Mouse (Mus musculus) liver, embryonic 15.5 days (tissue): Measurements from ENCODE around the gene Pdzd4. TPM values are rescaled to one million over a fixed set of nuclear protein-coding genes. Genes with fewer than 3 reads are reported as not detected.

Source experiments
- ATAC-seq: fragments of 200-750 bp; cut with Nextera tagmentation; 2 replicates; pipeline ENCODE4 v1.8.0; 2017; ENCODE audit warnings: moderate number of reproducible peaks, mild to moderate bottlenecking, moderate library complexity; ENCODE audit not compliant: insufficient read depth
- H3K27ac ChIP-seq: fragments of 300-500 bp; sonication (generic); replicated peaks from 2 replicates; pipeline ENCODE4 v1.5.1; 2015; ENCODE audit warnings: mild to moderate bottlenecking, inconsistent platforms
- H3K27me3 ChIP-seq: fragments of 300-500 bp; sonication (generic); 2 replicates; pipeline ENCODE4 v1.6.1; 2015; ENCODE audit warnings: mild to moderate bottlenecking, inconsistent platforms
- H3K36me3 ChIP-seq: fragments of 300-500 bp; sonication (generic); replicated peaks from 2 replicates; pipeline ENCODE4 v1.6.1; 2015; ENCODE audit warnings: moderate library complexity, mild to moderate bottlenecking, inconsistent platforms
- H3K4me1 ChIP-seq: fragments of 300-500 bp; sonication (generic); replicated peaks from 2 replicates; pipeline ENCODE4 v1.6.1; 2015; ENCODE audit warnings: inconsistent platforms
- H3K4me2 ChIP-seq: fragments of 300-500 bp; sonication (generic); 2 replicates; pipeline ENCODE4 v1.6.1; 2015; ENCODE audit warnings: moderate library complexity, mild to moderate bottlenecking, inconsistent platforms
- H3K4me3 ChIP-seq: fragments of 300-500 bp; sonication (generic); replicated peaks from 2 replicates; pipeline ENCODE4 v1.5.1; 2015; ENCODE audit warnings: mild to moderate bottlenecking, inconsistent platforms
- H3K9ac ChIP-seq: fragments of 300-500 bp; sonication (generic); 2 replicates; pipeline ENCODE4 v1.6.1; 2015; ENCODE audit warnings: moderate library complexity, mild to moderate bottlenecking, inconsistent platforms
- H3K9me3 ChIP-seq: fragments of 300-500 bp; sonication (generic); replicated peaks from 2 replicates; pipeline ENCODE4 v1.6.1; 2016; ENCODE audit warnings: inconsistent platforms
- WGBS: fragments of 180-500 bp; shearing (Covaris S2); methylation state at CpG from one replicate; pipeline ENCODE4 v1.1.7; 2015; ENCODE audit warnings: mixed read lengths; ENCODE audit not compliant: insufficient replicate concordance; 5-methylcytosine and 5-hydroxymethylcytosine counted together
- polyA plus RNA-seq: library from polyadenylated mRNA; unstranded; fragments of >200 nt; fragmentation: Nextera tagmentation; extraction: Ambion mirVana; gene quantifications from 2 replicates; pipeline ENCODE4 v1.2.1, GENCODE M21; 2015

Pdzd4 gene
- polyA plus RNA-seq, 1 experiment from 2014 or later, result 0.08 TPM

- no peaks in the 10 kb centered on the region for H3K36me3 ChIP-seq
- peaks cover 48% of the 10 kb centered on the region for H3K27me3 ChIP-seq
- peak overlapping the region; percentile 65; the same call in 1 of the 2 replicates for H3K4me2 ChIP-seq
- 10% methylated on average over 17 of the region's 17 CpGs for WGBS
- H3K9ac ChIP-seq, result no peak overlapping the region
- no peak overlapping the region for H3K27ac ChIP-seq
- ATAC-seq, result no peak
- H3K4me3 ChIP-seq, result no peak overlapping the region
- no peaks in the 10 kb centered on the region for H3K9me3 ChIP-seq
- no peaks in the 10 kb centered on the region for H3K4me1 ChIP-seq
These were observed 1.0 kb downstream of the Pdzd4 start for GRCm38 (mm10) chrX:73823747-73824146.

DNA sequence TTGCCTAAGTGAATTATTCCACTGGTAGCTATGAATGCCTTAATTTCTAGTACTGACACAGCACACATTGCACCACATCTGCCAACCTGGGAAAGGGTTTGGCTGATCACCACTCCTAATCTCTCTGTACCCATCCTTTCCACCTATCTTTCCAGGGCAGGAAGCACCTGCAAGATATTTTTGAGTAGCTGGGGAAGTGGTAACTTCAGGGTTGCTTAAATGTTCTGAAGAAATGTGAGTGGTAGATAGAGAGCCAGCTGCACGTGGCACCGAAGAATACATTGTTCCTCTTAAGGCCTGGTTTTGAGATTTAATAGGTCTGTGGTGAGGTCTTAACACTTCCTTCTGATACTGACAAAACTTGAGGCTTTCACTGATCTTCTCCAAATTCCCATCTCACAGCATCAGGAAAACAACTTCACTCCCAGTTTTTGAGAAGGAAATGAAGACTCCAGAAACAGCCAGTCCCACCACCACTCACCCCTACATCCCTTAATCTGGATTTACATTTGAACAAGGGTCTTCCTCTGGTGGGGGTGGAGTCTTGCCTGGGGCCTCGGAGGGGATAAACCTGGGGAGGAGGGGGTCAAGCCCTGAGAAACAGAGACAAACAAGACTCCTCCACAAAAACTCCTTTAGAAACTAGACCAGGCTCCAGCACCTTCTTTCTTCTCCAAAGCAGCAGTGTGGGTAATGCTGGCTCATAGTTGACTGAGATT lies 8.0 kb downstream of the Pdzd4 start:
- H3K36me3 ChIP-seq, result no peaks in the 10 kb centered on the region
- ATAC-seq, result no peak
- H3K9ac ChIP-seq, result no peak overlapping the region
- peaks cover 20% of the 10 kb centered on the region for H3K27me3 ChIP-seq
- H3K4me1 ChIP-seq, result no peaks in the 10 kb centered on the region
- no peak overlapping the region for H3K4me2 ChIP-seq
- no peak overlapping the region for H3K27ac ChIP-seq
- WGBS, result 16% methylated on average over 3 of the region's 3 CpGs
- H3K9me3 ChIP-seq, result no peaks in the 10 kb centered on the region
- H3K4me3 ChIP-seq, result no peak overlapping the region

DNA sequence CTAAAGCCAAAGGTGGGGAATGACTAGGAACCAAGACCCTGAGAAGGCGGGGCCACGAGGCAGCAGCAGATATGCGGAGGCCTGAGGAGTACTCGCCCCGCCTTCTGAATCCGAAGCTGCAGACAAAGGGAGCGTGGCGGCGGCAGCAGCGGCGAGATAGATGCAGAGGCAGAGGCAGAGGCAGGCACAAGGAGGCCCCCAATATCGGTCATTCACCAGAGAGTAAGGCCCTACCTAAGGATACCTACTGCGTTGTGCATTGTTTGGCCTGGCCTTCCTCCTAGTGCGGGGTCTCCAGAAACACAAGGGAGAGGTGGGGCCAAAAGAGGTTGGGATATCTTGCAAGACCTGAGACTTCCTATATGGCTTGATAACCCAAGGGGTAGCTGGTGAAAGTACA lies 9.7 kb downstream of the Pdzd4 start:
- Histone ChIP-seq H3K9me3 (no peaks in the 10 kb centered on the region), H3K27ac (no peak overlapping the region), H3K9ac (no peak overlapping the region), H3K4me2 (no peak overlapping the region), H3K36me3 (no peaks in the 10 kb centered on the region), H3K4me1 (no peaks in the 10 kb centered on the region), H3K27me3 (peaks cover 18% of the 10 kb centered on the region), H3K4me3 (no peak overlapping the region)
- no peak for ATAC-seq
- 12% methylated on average over 14 of the region's 14 CpGs for WGBS

- no peak overlapping the region for H3K9ac ChIP-seq
- no peaks in the 10 kb centered on the region for H3K9me3 ChIP-seq
- H3K4me3 ChIP-seq, result no peak overlapping the region
- H3K4me1 ChIP-seq, result no peaks in the 10 kb centered on the region
- H3K27ac ChIP-seq, result no peak overlapping the region
- ATAC-seq, result no peak
- WGBS, result 40% methylated on average over 1 of the region's 1 CpGs
- H3K36me3 ChIP-seq, result no peaks in the 10 kb centered on the region
- no peak overlapping the region for H3K4me2 ChIP-seq
- H3K27me3 ChIP-seq, result no peaks in the 10 kb centered on the region
These were observed 19.0 kb downstream of the Pdzd4 start for GRCm38 (mm10) chrX:73805814-73806213.

DNA sequence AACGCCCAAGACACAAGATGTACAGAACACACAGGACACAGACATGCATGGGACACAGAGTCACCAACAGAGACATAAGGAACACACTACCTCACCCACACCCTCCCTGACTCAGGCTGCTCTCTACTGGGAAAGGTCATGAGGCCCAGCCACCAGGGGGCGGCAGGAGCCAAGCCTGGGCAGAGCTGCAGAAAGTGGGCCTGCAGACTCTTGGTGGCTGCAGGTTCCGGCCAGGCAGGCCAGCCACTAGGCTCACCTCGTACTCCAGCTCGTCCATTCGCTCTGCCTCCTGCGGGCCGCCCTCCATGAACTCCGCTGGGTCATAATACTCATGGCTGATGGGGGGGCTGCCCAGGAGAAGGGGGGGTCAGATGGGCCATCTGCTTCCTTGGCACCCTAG lies 26.3 kb downstream of the Pdzd4 start:
- H3K4me2 ChIP-seq, result no peak overlapping the region
- no peak overlapping the region for H3K9ac ChIP-seq
- no peak overlapping the region for H3K27ac ChIP-seq
- H3K27me3 ChIP-seq, result peaks cover 5% of the 10 kb centered on the region
- no peak overlapping the region for H3K4me3 ChIP-seq
- no peaks in the 10 kb centered on the region for H3K4me1 ChIP-seq
- no peaks in the 10 kb centered on the region for H3K9me3 ChIP-seq
- peak; percentile 51; the same call in 1 of the 2 replicates for ATAC-seq
- 22% methylated on average over 9 of the region's 9 CpGs for WGBS
- H3K36me3 ChIP-seq, result no peaks in the 10 kb centered on the region

DNA sequence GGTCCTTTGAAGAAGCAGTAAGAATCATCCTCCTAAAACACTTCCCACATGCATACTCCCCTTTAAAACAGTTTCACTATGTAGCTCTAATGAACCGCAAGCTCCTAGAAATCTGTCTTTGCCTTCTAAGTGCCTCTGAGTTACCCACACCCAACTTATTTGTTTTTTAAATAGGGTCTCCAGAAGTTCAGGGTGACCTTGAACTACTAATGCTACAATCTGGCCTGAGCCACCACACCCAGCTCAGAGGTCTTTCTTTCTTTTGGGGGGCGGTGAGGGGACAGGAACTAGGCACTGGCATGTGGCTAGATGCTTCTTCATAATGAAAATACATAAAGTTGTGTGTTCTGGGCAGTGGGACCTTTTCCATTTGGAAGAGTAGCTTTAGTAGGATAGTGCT lies 27.3 kb downstream of the Pdzd4 start:
- Histone ChIP-seq H3K9ac (no peak overlapping the region), H3K9me3 (no peaks in the 10 kb centered on the region), H3K4me1 (no peaks in the 10 kb centered on the region), H3K36me3 (no peaks in the 10 kb centered on the region), H3K27ac (no peak overlapping the region), H3K4me2 (no peak overlapping the region), H3K4me3 (no peak overlapping the region), H3K27me3 (peaks cover 5% of the 10 kb centered on the region)
- 65% methylated on average over 2 of the region's 2 CpGs for WGBS
- ATAC-seq, result no peak

DNA sequence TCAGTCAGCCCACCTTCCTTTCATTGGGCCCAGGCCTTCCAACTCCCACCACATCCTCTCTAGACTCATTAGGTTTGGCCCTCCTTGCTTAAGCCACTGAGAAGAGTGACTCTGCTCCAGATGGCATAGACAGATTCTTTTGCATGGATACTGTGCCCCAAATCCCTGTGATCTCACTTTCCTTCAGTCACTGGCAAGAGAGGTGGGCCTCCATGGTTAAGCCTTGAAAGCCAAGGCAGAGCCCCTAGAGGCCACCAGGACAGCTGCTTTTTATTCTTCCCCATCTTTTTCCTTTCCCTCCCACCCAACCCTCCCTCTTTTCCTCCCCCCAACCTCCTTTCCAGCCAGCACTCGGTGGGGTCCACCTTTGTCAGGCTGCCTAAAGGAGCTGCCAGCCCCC lies 31.3 kb downstream of the Pdzd4 start:
- Histone ChIP-seq H3K27me3 (no peaks in the 10 kb centered on the region), H3K4me1 (peaks cover 6% of the 10 kb centered on the region), H3K27ac (no peak overlapping the region), H3K4me2 (no peak overlapping the region), H3K4me3 (no peak overlapping the region), H3K9me3 (no peaks in the 10 kb centered on the region), H3K36me3 (peaks cover 26% of the 10 kb centered on the region), H3K9ac (no peak overlapping the region)
- no peak for ATAC-seq
- 25% methylated on average over 1 of the region's 1 CpGs for WGBS

DNA sequence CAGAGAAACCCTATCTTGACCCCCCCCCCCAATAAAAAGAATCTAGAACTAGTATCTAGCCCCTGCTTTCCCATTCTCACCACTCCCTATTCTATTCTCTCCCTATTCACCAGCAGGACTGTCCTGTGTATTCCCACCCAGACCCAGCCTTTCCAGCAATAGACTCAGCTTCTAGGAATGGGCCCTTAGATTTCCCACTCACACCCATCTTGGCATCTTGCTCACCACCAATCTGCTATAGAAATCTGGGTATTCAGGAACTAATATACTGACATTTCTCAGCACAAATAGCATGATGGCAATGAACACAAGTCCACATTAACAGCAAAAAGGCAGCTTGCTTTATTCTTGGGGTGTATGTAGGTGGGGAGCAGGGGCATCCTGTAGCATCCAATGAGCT lies 31.7 kb downstream of the Pdzd4 start:
- H3K27ac ChIP-seq, result no peak overlapping the region
- peaks cover 10% of the 10 kb centered on the region for H3K4me1 ChIP-seq
- no peak overlapping the region for H3K9ac ChIP-seq
- H3K27me3 ChIP-seq, result no peaks in the 10 kb centered on the region
- ATAC-seq, result no peak
- H3K36me3 ChIP-seq, result peaks cover 26% of the 10 kb centered on the region
- H3K4me3 ChIP-seq, result no peak overlapping the region
- H3K4me2 ChIP-seq, result no peak overlapping the region
- no peaks in the 10 kb centered on the region for H3K9me3 ChIP-seq

- no peak for ATAC-seq
- H3K9me3 ChIP-seq, result no peaks in the 10 kb centered on the region
- H3K36me3 ChIP-seq, result peaks cover 26% of the 10 kb centered on the region
- H3K9ac ChIP-seq, result 0 out of 2 replicates have a peak overlapping the region, but pooled peaks have one; percentile 74
- no peaks in the 10 kb centered on the region for H3K27me3 ChIP-seq
- peak overlapping the region; percentile 72 for H3K4me3 ChIP-seq
- H3K27ac ChIP-seq, result no peak overlapping the region
- peaks cover 31% of the 10 kb centered on the region for H3K4me1 ChIP-seq
- H3K4me2 ChIP-seq, result peak overlapping the region; percentile 76
- WGBS, result 76% methylated on average over 1 of the region's 1 CpGs
These were observed 36.3 kb downstream of the Pdzd4 start for GRCm38 (mm10) chrX:73788501-73788900.

DNA sequence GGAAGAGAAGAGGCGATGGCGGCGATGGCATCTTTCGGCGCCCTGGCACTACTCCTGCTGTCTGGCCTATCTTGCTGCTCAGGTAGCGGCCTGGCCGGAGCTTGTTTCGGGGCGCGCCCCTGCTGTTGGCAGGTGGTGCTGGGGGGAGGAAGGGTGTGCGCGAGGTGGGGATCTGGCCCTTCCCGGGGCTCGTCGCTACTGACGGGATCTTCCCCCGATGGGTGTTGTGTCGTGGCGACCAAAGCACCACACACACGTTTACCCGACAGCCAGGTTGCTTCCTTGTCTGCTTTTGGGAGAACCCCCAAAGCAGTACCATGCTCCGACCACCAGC lies 37.6 kb downstream of the Pdzd4 start:
- Histone ChIP-seq H3K4me1 (peaks cover 31% of the 10 kb centered on the region), H3K27ac (peak overlapping the region; percentile 94), H3K27me3 (no peaks in the 10 kb centered on the region), H3K4me3 (peak overlapping the region; percentile 72), H3K4me2 (peak overlapping the region; percentile 76), H3K9ac (peak overlapping the region; percentile 74), H3K9me3 (no peaks in the 10 kb centered on the region), H3K36me3 (peaks cover 29% of the 10 kb centered on the region)
- 14% methylated on average over 22 of the region's 22 CpGs for WGBS
- ATAC-seq, result peak; percentile 29

- ATAC-seq, result peak; percentile 92
- peak within 1 kb of the TSS; percentile 94 for H3K27ac ChIP-seq
- no peaks in the 10 kb centered on the region for H3K9me3 ChIP-seq
- H3K4me2 ChIP-seq, result peak within 1 kb of the TSS; percentile 76
- 14% methylated on average over 52 of the region's 52 CpGs for WGBS
- H3K4me1 ChIP-seq, result peaks cover 31% of the 10 kb centered on the region
- no peaks in the 10 kb centered on the region for H3K27me3 ChIP-seq
- H3K4me3 ChIP-seq, result peak within 1 kb of the TSS; percentile 72
- H3K9ac ChIP-seq, result peak within 1 kb of the TSS; percentile 74
- H3K36me3 ChIP-seq, result peaks cover 33% of the 10 kb centered on the region
These were observed 38.2 kb downstream of the Pdzd4 start, which contains the start of the genes Idh3g and Ssr4 for GRCm38 (mm10) chrX:73786364-73787224. Gene Idh3g (minus strand): TSS chrX:73786897. Gene Ssr4 (plus strand): TSS chrX:73787028.
